Mouse (Mus musculus): ENCODE results near the gene I830077J02Rik.

I830077J02Rik gene

GRCm38 (mm10) chr3:105932240-105933071 is at the start of gene I830077J02Rik:
TSS of gene I830077J02Rik (minus strand) at chr3:105932664.
- no peak for DNase-seq (ENCODE audit: inconsistent age in 2 of 2, low spot score in 1 of 2)

GRCm38 (mm10) chr3:105974174-105974573 is 41.7 kb upstream of the I830077J02Rik start:
- no peak for DNase-seq (ENCODE audit: inconsistent age in 2 of 2, low spot score in 1 of 2)

- no peak for DNase-seq (ENCODE audit: inconsistent age in 2 of 2, low spot score in 1 of 2)
Measured at GRCm38 (mm10) chr3:105973411-105973810, 40.9 kb upstream of the I830077J02Rik start, which contains the start of gene Ovgp1. TSS of gene Ovgp1 (plus strand) at chr3:105973711.

GRCm38 (mm10) chr3:105971831-105972446 is 39.5 kb upstream of the I830077J02Rik start:
- no peak for DNase-seq (ENCODE audit: inconsistent age in 2 of 2, low spot score in 1 of 2)

GRCm38 (mm10) chr3:105960700-105961099 is 28.2 kb upstream of the I830077J02Rik start:
- DNase-seq (ENCODE audit: inconsistent age in 2 of 2, low spot score in 1 of 2), result peak in 1 of 2 experiments; percentile 38

GRCm38 (mm10) chr3:105959999-105960398 is 27.5 kb upstream of the I830077J02Rik start, which contains the start of gene Atp5f1:
TSS of gene Atp5f1 (minus strand) at chr3:105960099.
- DNase-seq (ENCODE audit: inconsistent age in 2 of 2, low spot score in 1 of 2), result no peak

- no peak for DNase-seq (ENCODE audit: inconsistent age in 2 of 2, low spot score in 1 of 2)
Measured at GRCm38 (mm10) chr3:105959585-105959984, 27.1 kb upstream of the I830077J02Rik start.

- peak; percentile 97 to 99 for DNase-seq (ENCODE audit: inconsistent age in 2 of 2, low spot score in 1 of 2)
Measured at GRCm38 (mm10) chr3:105958974-105959580, 26.6 kb upstream of the I830077J02Rik start, which contains the start of gene Wdr77. TSS of gene Wdr77 (plus strand) at chr3:105959369.

- DNase-seq (ENCODE audit: inconsistent age in 2 of 2, low spot score in 1 of 2), result peak in 1 of 2 experiments; percentile 39
Measured at GRCm38 (mm10) chr3:105958204-105958603, 25.7 kb upstream of the I830077J02Rik start.

GRCm38 (mm10) chr3:105957235-105957634 is 24.8 kb upstream of the I830077J02Rik start:
- DNase-seq (ENCODE audit: inconsistent age in 2 of 2, low spot score in 1 of 2), result no peak

- no peak for DNase-seq (ENCODE audit: inconsistent age in 2 of 2, low spot score in 1 of 2)
Measured at GRCm38 (mm10) chr3:105951348-105951747, 18.9 kb upstream of the I830077J02Rik start.

GRCm38 (mm10) chr3:105936111-105936510 is 3.6 kb upstream of the I830077J02Rik start:
- DNase-seq (ENCODE audit: inconsistent age in 2 of 2, low spot score in 1 of 2), result no peak

- DNase-seq (ENCODE audit: inconsistent age in 2 of 2, low spot score in 1 of 2), result peak; percentile 38 to 70
Measured at GRCm38 (mm10) chr3:105935033-105935432, 2.6 kb upstream of the I830077J02Rik start.

- DNase-seq (ENCODE audit: inconsistent age in 2 of 2, low spot score in 1 of 2), result no peak
Measured at GRCm38 (mm10) chr3:105933926-105934325, 1.5 kb upstream of the I830077J02Rik start.

- no peak for DNase-seq (ENCODE audit: inconsistent age in 2 of 2, low spot score in 1 of 2)
Measured at GRCm38 (mm10) chr3:105931095-105931494, 1.4 kb downstream of the I830077J02Rik start.

GRCm38 (mm10) chr3:105929821-105930220 is 2.6 kb downstream of the I830077J02Rik start:
- DNase-seq (ENCODE audit: inconsistent age in 2 of 2, low spot score in 1 of 2), result no peak

GRCm38 (mm10) chr3:105928781-105929180 is 3.7 kb downstream of the I830077J02Rik start:
- DNase-seq (ENCODE audit: inconsistent age in 2 of 2, low spot score in 1 of 2), result no peak

- DNase-seq (ENCODE audit: inconsistent age in 2 of 2, low spot score in 1 of 2), result no peak
Measured at GRCm38 (mm10) chr3:105928195-105928569, 4.3 kb downstream of the I830077J02Rik start.

- no peak for DNase-seq (ENCODE audit: inconsistent age in 2 of 2, low spot score in 1 of 2)
Measured at GRCm38 (mm10) chr3:105927561-105928194, 4.8 kb downstream of the I830077J02Rik start.

- no peak for DNase-seq (ENCODE audit: inconsistent age in 2 of 2, low spot score in 1 of 2)
Measured at GRCm38 (mm10) chr3:105924616-105925015, 7.8 kb downstream of the I830077J02Rik start.

- no peak for DNase-seq (ENCODE audit: inconsistent age in 2 of 2, low spot score in 1 of 2)
Measured at GRCm38 (mm10) chr3:105921959-105922358, 10.5 kb downstream of the I830077J02Rik start.

Measured in adrenal gland, adult (tissue).